Mouse (Mus musculus): ENCODE data around the gene Qrfp. TPM values are rescaled to one million over a fixed set of nuclear protein-coding genes. Genes with fewer than 3 reads are reported as not detected.

The Qrfp gene
- polyA plus RNA-seq, 1 experiment = 0.02 TPM

DNA sequence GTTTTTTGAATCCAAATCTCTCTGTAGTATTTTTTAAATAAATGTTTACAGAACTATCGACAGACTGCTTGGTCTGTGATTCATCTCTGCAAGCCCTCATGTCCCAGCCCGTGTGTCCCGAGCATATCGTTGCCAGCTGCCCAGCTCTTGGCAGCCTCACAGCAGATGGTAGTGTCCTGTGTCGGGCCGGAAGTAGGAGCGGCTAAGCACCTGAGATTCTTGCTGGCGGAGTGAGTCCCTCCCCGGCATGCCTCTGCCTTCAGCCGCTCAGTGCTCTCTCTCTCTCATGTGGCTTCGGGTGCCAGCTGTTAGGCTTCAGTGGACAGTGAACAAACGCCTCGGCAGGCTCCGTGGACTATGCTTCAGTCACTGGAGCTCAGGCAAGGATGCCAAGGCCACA, 6.9 kb downstream of the Qrfp start:
- Histone ChIP-seq H3K27me3 (ENCODE audit: control insufficient read depth, insufficient read depth, low read length) (no peaks in the 10 kb centered on the region), H3K27ac (ENCODE audit: control insufficient read depth, insufficient read depth, low read depth, low read length) (no peak overlapping the region), H3K36me3 (ENCODE audit: control insufficient read depth, insufficient read depth, low read length) (peaks cover 4% of the 10 kb centered on the region), H3K4me3 (ENCODE audit: control insufficient read depth, low read depth, low read length) (no peak overlapping the region), H3K4me1 (ENCODE audit: control insufficient read depth, insufficient read depth, low read length) (no peaks in the 10 kb centered on the region)
- TF ChIP-seq POLR2A (IDR thresholded peaks at IDR 0.05; ENCODE audit: control insufficient read depth, low read depth, low read length) = no peak
- no peak for TF ChIP-seq CTCF (IDR thresholded peaks at IDR 0.05; ENCODE audit: control insufficient read depth, insufficient read depth, insufficient replicate concordance, low read depth, low read length)

DNA sequence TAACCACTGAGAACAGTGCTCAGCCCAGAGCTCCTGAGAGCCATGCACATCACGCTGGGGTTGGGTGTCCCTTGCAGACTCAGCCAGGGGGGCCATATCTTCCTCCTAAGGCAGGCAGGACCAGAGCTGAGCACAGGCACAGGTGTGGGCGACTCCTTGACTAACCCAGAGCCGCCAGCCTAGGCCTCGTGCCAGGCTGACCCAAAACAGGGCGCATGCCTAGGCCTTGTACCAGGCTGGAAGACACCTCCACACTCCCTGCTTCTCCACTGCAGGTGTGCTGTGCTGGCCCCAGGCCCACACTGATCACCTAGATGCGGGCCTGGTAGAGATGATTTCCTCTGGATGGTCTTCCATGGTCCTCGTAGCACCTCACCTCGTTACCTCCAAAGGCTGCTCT, 7.6 kb downstream of the Qrfp start:
- Histone ChIP-seq H3K4me1 (ENCODE audit: control insufficient read depth, insufficient read depth, low read length) (no peaks in the 10 kb centered on the region), H3K27ac (ENCODE audit: control insufficient read depth, insufficient read depth, low read depth, low read length) (no peak overlapping the region), H3K36me3 (ENCODE audit: control insufficient read depth, insufficient read depth, low read length) (peaks cover 4% of the 10 kb centered on the region), H3K4me3 (ENCODE audit: control insufficient read depth, low read depth, low read length) (no peak overlapping the region), H3K27me3 (ENCODE audit: control insufficient read depth, insufficient read depth, low read length) (no peaks in the 10 kb centered on the region)
- TF ChIP-seq CTCF (IDR thresholded peaks at IDR 0.05; ENCODE audit: control insufficient read depth, insufficient read depth, insufficient replicate concordance, low read depth, low read length) (no peak), POLR2A (IDR thresholded peaks at IDR 0.05; ENCODE audit: control insufficient read depth, low read depth, low read length) (no peak)

DNA sequence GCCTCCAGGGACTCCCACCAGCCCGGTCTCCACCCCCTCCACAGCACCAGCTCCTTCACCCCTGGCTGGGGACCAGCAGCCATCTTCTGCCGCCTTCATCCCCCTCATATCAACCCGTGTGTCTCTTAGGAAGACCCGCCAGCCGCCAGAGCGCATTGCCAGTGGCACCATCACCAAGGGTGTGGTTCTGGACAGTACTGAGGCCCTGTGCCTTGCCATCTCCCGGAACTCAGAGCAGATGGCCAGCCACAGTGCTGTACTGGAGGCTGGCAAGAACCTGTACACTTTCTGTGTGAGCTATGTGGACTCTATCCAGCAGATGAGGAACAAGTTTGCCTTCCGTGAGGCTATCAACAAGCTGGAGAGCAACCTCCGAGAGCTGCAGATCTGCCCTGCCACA, 9.0 kb downstream of the Qrfp start:
- H3K36me3 ChIP-seq (ENCODE audit: control insufficient read depth, insufficient read depth, low read length) = peaks cover 8% of the 10 kb centered on the region
- no peak overlapping the region for H3K4me3 ChIP-seq (ENCODE audit: control insufficient read depth, low read depth, low read length)
- H3K27me3 ChIP-seq (ENCODE audit: control insufficient read depth, insufficient read depth, low read length) = no peaks in the 10 kb centered on the region
- no peak overlapping the region for H3K27ac ChIP-seq (ENCODE audit: control insufficient read depth, insufficient read depth, low read depth, low read length)
- TF ChIP-seq CTCF (IDR thresholded peaks at IDR 0.05; ENCODE audit: control insufficient read depth, insufficient read depth, insufficient replicate concordance, low read depth, low read length) = no peak
- TF ChIP-seq POLR2A (IDR thresholded peaks at IDR 0.05; ENCODE audit: control insufficient read depth, low read depth, low read length) = no peak
- H3K4me1 ChIP-seq (ENCODE audit: control insufficient read depth, insufficient read depth, low read length) = no peaks in the 10 kb centered on the region

DNA sequence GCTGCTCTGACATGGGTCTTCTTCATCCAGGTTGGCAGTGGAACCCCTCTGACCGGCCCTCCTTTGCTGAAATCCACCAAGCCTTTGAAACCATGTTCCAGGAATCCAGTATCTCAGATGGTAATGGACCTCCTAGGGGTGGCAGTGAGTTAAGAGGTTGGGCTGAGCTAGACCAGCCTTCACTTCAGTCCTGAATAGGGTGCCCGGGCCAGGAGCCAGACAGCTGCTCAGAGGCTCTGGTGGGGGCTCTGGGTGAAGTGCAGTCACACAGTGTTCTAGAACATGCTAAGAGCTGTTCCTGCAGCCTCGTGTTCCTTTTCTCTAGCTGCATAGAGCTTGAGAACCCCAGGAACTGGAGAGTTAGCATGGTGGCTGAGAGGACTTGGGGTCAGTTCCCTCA, 13.4 kb downstream of the Qrfp start:
- Histone ChIP-seq H3K27ac (ENCODE audit: control insufficient read depth, insufficient read depth, low read depth, low read length) (no peak overlapping the region), H3K36me3 (ENCODE audit: control insufficient read depth, insufficient read depth, low read length) (peaks cover 10% of the 10 kb centered on the region), H3K4me3 (ENCODE audit: control insufficient read depth, low read depth, low read length) (no peak overlapping the region), H3K4me1 (ENCODE audit: control insufficient read depth, insufficient read depth, low read length) (no peaks in the 10 kb centered on the region), H3K27me3 (ENCODE audit: control insufficient read depth, insufficient read depth, low read length) (no peaks in the 10 kb centered on the region)
- no peak for TF ChIP-seq POLR2A (IDR thresholded peaks at IDR 0.05; ENCODE audit: control insufficient read depth, low read depth, low read length)
- no peak for TF ChIP-seq CTCF (IDR thresholded peaks at IDR 0.05; ENCODE audit: control insufficient read depth, insufficient read depth, insufficient replicate concordance, low read depth, low read length)

DNA sequence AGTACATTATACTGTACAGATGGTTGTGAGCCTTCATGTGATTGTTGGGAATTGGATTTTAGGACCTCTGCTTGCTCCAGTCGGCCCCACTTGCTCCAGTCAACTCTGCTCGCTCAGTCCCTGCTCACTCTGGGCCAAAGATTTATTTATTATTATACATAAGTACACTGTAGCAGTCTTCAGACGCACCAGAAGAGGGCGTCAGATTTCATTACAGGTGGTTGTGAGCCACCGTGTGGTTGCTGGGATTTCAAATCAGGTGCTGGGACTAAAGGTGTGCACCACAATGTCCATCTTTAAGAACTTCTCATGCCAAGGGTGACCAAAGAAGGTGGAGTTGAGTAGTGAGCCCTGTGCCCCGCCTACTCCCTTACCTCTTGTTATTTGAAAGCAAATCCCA, 17.8 kb downstream of the Qrfp start:
- TF ChIP-seq CTCF (IDR thresholded peaks at IDR 0.05; ENCODE audit: control insufficient read depth, insufficient read depth, insufficient replicate concordance, low read depth, low read length) (no peak), POLR2A (IDR thresholded peaks at IDR 0.05; ENCODE audit: control insufficient read depth, low read depth, low read length) (no peak)
- Histone ChIP-seq H3K27me3 (ENCODE audit: control insufficient read depth, insufficient read depth, low read length) (no peaks in the 10 kb centered on the region), H3K27ac (ENCODE audit: control insufficient read depth, insufficient read depth, low read depth, low read length) (no peak overlapping the region), H3K36me3 (ENCODE audit: control insufficient read depth, insufficient read depth, low read length) (peaks cover 8% of the 10 kb centered on the region), H3K4me3 (ENCODE audit: control insufficient read depth, low read depth, low read length) (no peak overlapping the region), H3K4me1 (ENCODE audit: control insufficient read depth, insufficient read depth, low read length) (no peaks in the 10 kb centered on the region)

DNA sequence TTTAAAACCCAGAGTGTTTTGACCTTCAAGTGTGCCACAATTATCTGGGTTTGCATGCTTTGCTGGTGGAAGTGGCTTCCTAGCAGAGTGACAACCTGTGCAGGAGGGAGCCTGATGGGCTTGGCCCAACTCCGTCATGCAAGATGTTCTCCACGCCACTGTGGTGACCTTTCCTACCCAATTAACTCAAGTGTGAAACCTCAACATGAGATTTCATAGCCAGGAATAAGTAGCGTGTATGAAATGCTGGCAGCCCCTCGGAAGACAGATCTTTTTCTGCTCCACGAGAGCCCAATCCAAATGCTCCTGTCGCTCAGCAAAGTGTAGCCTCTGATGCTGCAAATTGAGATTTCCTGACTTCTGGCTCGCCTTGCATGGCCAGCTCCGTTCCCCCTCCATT, 19.1 kb downstream of the Qrfp start:
- TF ChIP-seq CTCF (IDR thresholded peaks at IDR 0.05; ENCODE audit: control insufficient read depth, insufficient read depth, insufficient replicate concordance, low read depth, low read length) (no peak), POLR2A (IDR thresholded peaks at IDR 0.05; ENCODE audit: control insufficient read depth, low read depth, low read length) (no peak)
- Histone ChIP-seq H3K27ac (ENCODE audit: control insufficient read depth, insufficient read depth, low read depth, low read length) (no peak overlapping the region), H3K4me3 (ENCODE audit: control insufficient read depth, low read depth, low read length) (no peak overlapping the region), H3K27me3 (ENCODE audit: control insufficient read depth, insufficient read depth, low read length) (no peaks in the 10 kb centered on the region), H3K4me1 (ENCODE audit: control insufficient read depth, insufficient read depth, low read length) (no peaks in the 10 kb centered on the region), H3K36me3 (ENCODE audit: control insufficient read depth, insufficient read depth, low read length) (peaks cover 5% of the 10 kb centered on the region)

DNA sequence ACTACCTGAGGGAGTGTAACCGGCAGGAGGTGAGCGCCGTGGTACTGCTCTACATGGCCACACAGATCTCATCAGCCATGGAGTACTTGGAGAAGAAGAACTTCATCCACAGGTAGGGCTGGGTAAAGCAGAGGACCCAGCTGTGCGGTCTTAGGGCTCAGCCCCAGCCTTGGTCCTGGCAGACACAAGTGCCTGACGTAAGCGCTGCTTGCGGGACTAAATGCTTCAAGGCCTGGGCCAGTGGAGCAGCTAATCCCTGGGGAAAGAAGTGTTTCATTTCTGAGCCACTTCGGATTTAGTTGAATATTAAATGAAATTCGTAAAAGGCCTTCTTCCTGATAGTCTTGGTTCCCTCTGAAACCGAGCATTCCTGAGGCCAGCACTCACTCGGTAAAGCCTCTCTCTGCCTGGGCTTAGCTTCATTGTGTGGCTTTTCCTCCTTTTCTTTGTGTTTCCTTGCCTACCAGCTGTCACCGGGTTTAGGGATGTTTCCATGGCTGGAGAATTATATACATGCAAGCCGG, 19.6 kb downstream of the Qrfp start:
- Histone ChIP-seq H3K27me3 (ENCODE audit: control insufficient read depth, insufficient read depth, low read length) (no peaks in the 10 kb centered on the region), H3K27ac (ENCODE audit: control insufficient read depth, insufficient read depth, low read depth, low read length) (no peak overlapping the region), H3K36me3 (ENCODE audit: control insufficient read depth, insufficient read depth, low read length) (peaks cover 5% of the 10 kb centered on the region), H3K4me1 (ENCODE audit: control insufficient read depth, insufficient read depth, low read length) (no peaks in the 10 kb centered on the region), H3K4me3 (ENCODE audit: control insufficient read depth, low read depth, low read length) (no peak overlapping the region)
- TF ChIP-seq POLR2A (IDR thresholded peaks at IDR 0.05; ENCODE audit: control insufficient read depth, low read depth, low read length) = no peak
- no peak for TF ChIP-seq CTCF (IDR thresholded peaks at IDR 0.05; ENCODE audit: control insufficient read depth, insufficient read depth, insufficient replicate concordance, low read depth, low read length)

DNA sequence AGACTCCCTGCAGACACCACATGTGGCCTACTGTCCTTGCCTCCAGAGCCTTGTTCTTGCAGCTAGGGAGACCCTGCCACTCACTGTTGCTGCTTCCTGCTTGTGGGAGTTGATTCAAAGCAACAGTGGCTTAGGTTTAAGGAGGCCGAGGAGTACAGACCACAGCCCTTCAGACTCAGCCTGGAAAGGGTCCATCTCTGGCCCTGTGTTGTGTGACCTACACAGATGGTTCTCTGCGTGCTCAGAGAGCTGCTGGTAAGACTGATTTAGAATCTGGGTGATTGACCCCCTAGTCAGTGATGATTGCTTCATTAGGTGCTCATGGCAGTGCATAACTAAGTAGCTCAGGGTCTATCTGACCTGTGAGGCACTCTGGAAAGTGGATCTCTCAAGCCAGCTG, 21.2 kb downstream of the Qrfp start:
- peaks cover 4% of the 10 kb centered on the region for H3K36me3 ChIP-seq (ENCODE audit: control insufficient read depth, insufficient read depth, low read length)
- no peak overlapping the region for H3K4me3 ChIP-seq (ENCODE audit: control insufficient read depth, low read depth, low read length)
- no peak for TF ChIP-seq CTCF (IDR thresholded peaks at IDR 0.05; ENCODE audit: control insufficient read depth, insufficient read depth, insufficient replicate concordance, low read depth, low read length)
- TF ChIP-seq POLR2A (IDR thresholded peaks at IDR 0.05; ENCODE audit: control insufficient read depth, low read depth, low read length) = no peak
- no peaks in the 10 kb centered on the region for H3K27me3 ChIP-seq (ENCODE audit: control insufficient read depth, insufficient read depth, low read length)
- no peaks in the 10 kb centered on the region for H3K4me1 ChIP-seq (ENCODE audit: control insufficient read depth, insufficient read depth, low read length)
- H3K27ac ChIP-seq (ENCODE audit: control insufficient read depth, insufficient read depth, low read depth, low read length) = no peak overlapping the region

Measured in testis, adult 2 months (tissue).